Comparison of ENCODE assay signal across 7 mouse cellular contexts in genomic region chr7:132714236-132714923, GRCm38 (mm10).
DNase-seq lines count a peak whose midpoint lies in the region; ATAC-seq and TF ChIP-seq lines count a peak whose summit lies in the region.

No protein-coding gene starts in this region.

- TF ChIP-seq POLR2A in spleen, adult 2 months (IDR thresholded peaks at IDR 0.05; ENCODE audit: low read depth, low read length): no peak

- DNase-seq in spleen, adult 2 months (ENCODE audit: low read depth in 1 of 2, low spot score in 2 of 2): no peak
- no peak for DNase-seq in spleen, postnatal 14 days (ENCODE audit: low spot score in 2 of 2)
- no peak for DNase-seq in forebrain, embryonic 10.5 days (ENCODE audit: extremely low spot score, low spot score)
- peak; percentile 43 to 77 for DNase-seq in left cerebral cortex, postnatal 14 days (ENCODE audit: low spot score in 2 of 2)
- peak; percentile 21 for DNase-seq in mesoderm, embryonic 11.5 days (ENCODE audit: low read depth, low spot score)
- no peak for DNase-seq in urinary bladder, adult 2 months (ENCODE audit: low spot score)

- peaks cover 13% of the 10 kb centered on the region for H3K36me3 ChIP-seq in spleen, adult 2 months (ENCODE audit: control insufficient read depth, insufficient read depth, low read length)
- H3K36me3 ChIP-seq in forebrain, embryonic 10.5 days (replicated peaks): peaks cover 60% of the 10 kb centered on the region
- peaks cover 15% of the 10 kb centered on the region for H3K36me3 ChIP-seq in hindbrain, embryonic 12.5 days

- intact Hi-C loops in left cerebral cortex, postnatal 14 days (cut with DNase I): no loop called here

- no peak overlapping the region for H3K4me3 ChIP-seq in spleen, adult 2 months (ENCODE audit: extremely low read depth, insufficient read depth, insufficient read length)
- no peak overlapping the region; the same call in 1 of the 2 replicates for H3K4me3 ChIP-seq in forebrain, embryonic 10.5 days
- no peak overlapping the region for H3K4me3 ChIP-seq in hindbrain, embryonic 12.5 days

- no peak overlapping the region for H3K9ac ChIP-seq in hindbrain, embryonic 12.5 days

- ATAC-seq in hindbrain, embryonic 12.5 days (ENCODE audit: low FRiP score): no peak

- H3K27me3 ChIP-seq in spleen, adult 2 months (ENCODE audit: control insufficient read depth, insufficient read depth, low read length): no peaks in the 10 kb centered on the region
- no peaks in the 10 kb centered on the region for H3K27me3 ChIP-seq in forebrain, embryonic 10.5 days (ENCODE audit: poor library complexity, severe bottlenecking)
- no peaks in the 10 kb centered on the region for H3K27me3 ChIP-seq in hindbrain, embryonic 12.5 days

- no peaks in the 10 kb centered on the region for H3K9me3 ChIP-seq in forebrain, embryonic 10.5 days
- no peaks in the 10 kb centered on the region for H3K9me3 ChIP-seq in hindbrain, embryonic 12.5 days (replicated peaks)

- H3K4me2 ChIP-seq in hindbrain, embryonic 12.5 days (replicated peaks): no peak overlapping the region

- TF ChIP-seq CTCF in spleen, adult 2 months (IDR thresholded peaks at IDR 0.05; ENCODE audit: extremely low read depth, insufficient read depth, insufficient read length, insufficient replicate concordance): no peak

- 37% methylated on average over 6 of the region's 6 CpGs for WGBS in spleen, adult 2 months
- WGBS in forebrain, embryonic 10.5 days: 43% methylated on average over 6 of the region's 6 CpGs
- 44% methylated on average over 6 of the region's 6 CpGs for WGBS in hindbrain, embryonic 12.5 days

- H3K4me1 ChIP-seq in spleen, adult 2 months (ENCODE audit: control insufficient read depth, insufficient read depth, insufficient read length): peaks cover 36% of the 10 kb centered on the region
- H3K4me1 ChIP-seq in forebrain, embryonic 10.5 days: peaks cover 77% of the 10 kb centered on the region
- H3K4me1 ChIP-seq in hindbrain, embryonic 12.5 days: peaks cover 36% of the 10 kb centered on the region

- H3K27ac ChIP-seq in spleen, adult 2 months (ENCODE audit: insufficient read depth, low read length): peak overlapping the region; percentile 80
- H3K27ac ChIP-seq in forebrain, embryonic 10.5 days: peak overlapping the region; percentile 78
- H3K27ac ChIP-seq in hindbrain, embryonic 12.5 days: peak overlapping the region; percentile 67

Comparison
In these comparisons a context has a peak if more than half of its experiments do, and no peak if none do; other contexts are left out.
1. DNase-seq: peak in left cerebral cortex, postnatal 14 days (2 of 2) and mesoderm, embryonic 11.5 days (single experiment); none in spleen, adult 2 months (0 of 2), spleen, postnatal 14 days (0 of 2), forebrain, embryonic 10.5 days (single experiment) and urinary bladder, adult 2 months (single experiment).
2. Peak in every context shown above with its lines, with median percentiles within 50 percentile points of each other: H3K27ac ChIP-seq.